Mouse (Mus musculus) forelimb bud, embryonic 11.5 days (tissue): ENCODE measurements at regions not wholly inside any gene's neighbourhood (a gene's known extent, or its start where the extent isn't known, plus 50 kb on each side); places are given as distances from the start of the nearest gene placed in this dataset.

Source experiments
- DNase-seq: peaks from one replicate; pipeline ENCODE4 v3.0.0-alpha.2; 2012; ENCODE audit warnings: low read depth, low spot score

DNA sequence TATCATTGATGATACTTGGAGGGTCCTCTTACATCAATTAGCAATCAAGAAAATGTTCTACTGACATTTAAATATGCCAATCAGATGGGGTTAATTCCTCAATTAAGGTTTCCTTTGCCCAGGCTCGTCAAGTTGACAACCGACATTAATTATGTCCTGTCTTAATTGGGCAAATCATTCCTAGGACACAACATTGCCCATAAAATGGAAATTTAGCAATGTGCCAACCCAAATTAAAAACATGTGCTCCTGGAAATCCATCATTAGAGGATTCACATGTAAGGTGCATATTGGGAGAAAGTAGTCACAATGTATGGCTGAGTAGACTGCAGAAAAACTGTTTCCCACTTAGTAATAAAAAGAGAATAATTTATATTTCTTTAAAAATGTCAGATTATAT is 483.6 kb upstream of the B430305J03Rik start:
- DNase-seq: no peak

GRCm38 (mm10) chr3:61846703-61847102 is 481.0 kb upstream of the B430305J03Rik start:
- no peak for DNase-seq

GRCm38 (mm10) chr3:61839355-61840009 is 473.7 kb upstream of the B430305J03Rik start:
- DNase-seq: peak; percentile 41

DNA sequence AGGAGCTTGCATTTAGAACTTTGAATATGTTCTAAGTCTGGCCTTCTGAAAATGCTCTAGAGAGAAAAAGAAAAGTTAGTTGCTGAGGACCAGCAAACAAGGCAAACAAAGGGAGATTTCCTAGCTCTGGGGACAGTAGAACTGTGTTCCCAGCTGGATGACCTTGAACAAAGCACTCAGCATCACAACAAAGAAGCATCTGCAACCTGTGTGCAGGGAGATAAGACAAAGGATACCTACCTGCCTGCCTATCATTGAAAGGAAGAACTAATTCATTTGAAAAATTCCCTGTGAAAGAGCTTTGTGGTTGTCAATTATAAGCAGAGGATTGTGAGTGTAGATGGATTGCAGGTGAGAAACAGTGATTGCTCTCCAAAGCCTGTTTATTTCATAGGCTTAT is 451.1 kb upstream of the B430305J03Rik start:
- no peak for DNase-seq

DNA sequence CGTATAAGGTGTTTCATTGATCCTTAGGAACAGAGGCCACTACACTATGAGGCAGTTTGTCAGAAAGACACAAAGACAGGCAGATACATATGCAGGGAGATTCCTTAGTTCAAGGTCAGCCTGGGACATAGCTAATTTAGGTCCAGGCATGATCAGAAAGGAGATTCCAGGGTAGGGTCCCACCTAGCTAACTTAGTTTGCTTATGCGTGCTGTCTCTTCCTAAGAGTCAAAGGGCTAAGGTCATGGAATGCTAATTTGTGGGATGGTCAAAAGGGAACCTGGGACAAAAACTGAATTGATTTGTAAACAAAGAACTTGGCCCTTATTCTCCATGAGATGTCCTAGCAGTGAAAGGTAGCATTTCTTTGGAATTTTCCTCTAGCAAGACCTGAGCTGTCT is 430.3 kb upstream of the B430305J03Rik start:
- DNase-seq: no peak

DNA sequence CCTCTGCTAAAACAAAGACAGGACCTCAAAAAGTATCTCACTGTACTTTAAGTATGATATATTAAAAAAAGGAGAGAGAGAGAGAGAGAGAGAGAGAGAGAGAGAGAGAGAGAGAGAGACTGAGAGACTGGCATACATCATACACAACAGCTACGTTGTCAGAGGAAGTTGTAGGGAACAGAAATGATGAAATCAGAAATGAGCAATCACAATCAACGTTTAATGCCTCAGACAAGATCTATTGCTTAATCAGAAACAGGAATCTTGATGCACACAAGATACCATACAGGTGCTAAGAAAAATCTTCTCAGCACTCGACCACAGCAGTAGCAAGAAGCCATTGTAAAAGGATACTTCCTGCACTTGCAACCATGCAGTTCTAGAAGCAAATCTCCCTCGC is 424.9 kb upstream of the B430305J03Rik start:
- DNase-seq: no peak
